Mouse (Mus musculus) heart, postnatal 10 days (tissue): ENCODE measurements around the gene Tmem231. TPM values are rescaled to one million over a fixed set of nuclear protein-coding genes. Genes with fewer than 3 reads are reported as not detected.
"Not testable (repeated sequence)": the region's sequence is repeated elsewhere in the genome, so short reads cannot be mapped to it uniquely, and the experiment has no call there.

Experiments used
- DNase-seq, 2 experiments: peaks; one replicate each; pipeline ENCODE4 v3.0.0; 2021
- intact Hi-C: fragments of 180-260 bp; cut with DNase I; formaldehyde crosslinking; loops from one replicate; pipeline ENCODE4 v1.15.1; 2025
- total RNA-seq, 2 experiments: library from RNA; stranded (reverse); gene quantifications; 2 replicates each; pipeline ENCODE4 v1.2.3; 2021

Gene Tmem231
- total RNA-seq, 2 experiments from 2014 or later, result 1.5 to 2.3 TPM

DNA sequence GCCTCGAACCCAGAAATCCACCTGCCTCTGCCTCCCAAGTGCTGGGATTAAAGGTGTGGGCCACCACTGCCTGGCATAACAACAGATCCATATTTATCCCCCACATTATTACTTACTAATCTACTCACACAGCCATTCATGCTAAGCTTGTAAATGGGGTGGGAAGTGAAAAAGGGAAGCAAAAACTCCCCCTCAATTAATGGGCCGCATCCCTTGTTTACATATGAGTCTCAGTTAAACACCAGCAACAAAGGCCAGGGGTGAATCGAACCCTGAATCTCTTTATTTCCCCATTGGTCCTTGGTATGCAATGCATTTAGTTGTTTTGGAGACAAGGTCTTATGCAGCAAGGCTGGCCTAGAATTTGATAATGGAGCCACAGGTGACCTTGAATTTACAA lies 17.2 kb upstream of the Tmem231 start:
- DNase-seq, result no peak
- intact Hi-C loops, result no loop called here

DNA sequence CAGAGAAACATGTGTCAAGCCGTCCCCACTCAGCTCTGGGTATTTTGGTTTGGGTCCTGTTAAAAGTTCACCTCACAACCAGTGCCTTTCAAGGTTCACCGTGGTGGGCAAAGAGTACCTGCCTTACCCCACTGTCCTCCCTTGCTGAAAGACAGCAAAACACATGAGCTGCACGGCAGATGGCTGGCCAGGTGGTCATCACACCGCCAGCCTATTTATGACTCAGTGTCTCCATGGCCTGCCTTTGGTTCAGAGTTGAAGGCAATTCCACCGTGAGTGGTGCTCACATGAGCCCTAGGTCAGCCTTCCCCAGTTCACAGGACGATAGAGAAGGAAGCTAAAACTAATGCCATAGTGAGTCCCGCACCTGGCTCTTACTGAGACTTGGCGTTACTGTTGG lies 14.3 kb upstream of the Tmem231 start:
- no peak for DNase-seq
- intact Hi-C loops, result no loop called here

DNA sequence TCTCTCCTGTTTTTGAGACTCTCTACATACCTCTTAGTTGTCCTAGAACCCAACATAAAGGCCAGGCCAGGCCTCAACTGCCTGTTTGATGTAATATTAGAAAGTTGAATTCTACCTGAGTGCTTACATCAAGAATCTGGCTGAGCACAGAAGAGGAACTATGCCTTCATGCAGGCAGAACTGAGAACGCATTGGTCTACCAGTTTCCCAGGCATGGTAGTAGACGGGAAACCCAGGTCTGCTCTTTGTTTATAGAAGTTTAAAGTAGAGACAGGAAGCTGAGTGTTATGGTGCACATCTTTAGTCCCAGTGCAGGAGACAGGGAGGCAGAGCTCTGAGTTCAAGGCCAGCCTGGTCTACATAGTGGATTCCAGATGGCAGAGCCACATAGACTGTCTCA lies 13.5 kb upstream of the Tmem231 start:
- DNase-seq, result no peak
- intact Hi-C loops, result no loop called here

DNA sequence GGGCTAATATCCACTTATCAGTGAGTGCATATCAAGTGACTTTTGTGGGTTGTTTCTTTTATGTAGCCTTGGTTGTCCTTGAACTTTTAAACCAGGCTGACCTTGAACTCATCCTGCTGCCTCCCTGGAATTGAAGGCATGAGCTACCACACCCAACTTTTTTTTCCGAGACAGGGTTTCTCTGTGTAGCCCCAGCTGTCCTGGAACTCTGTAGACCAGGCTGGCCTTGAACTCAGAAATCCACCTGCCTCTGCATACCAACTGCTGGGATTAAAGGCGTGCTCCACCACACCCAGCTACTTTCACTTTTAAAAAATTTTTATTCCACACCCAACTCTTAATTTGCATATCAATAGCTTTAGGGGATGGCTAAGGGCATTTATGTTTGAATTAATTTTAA lies 9.9 kb upstream of the Tmem231 start:
- intact Hi-C loops, result loop anchor here (5.0 kb wide), 1 partner anchor 49 kb away; the partner anchor contains the start of gene Adat1

DNA sequence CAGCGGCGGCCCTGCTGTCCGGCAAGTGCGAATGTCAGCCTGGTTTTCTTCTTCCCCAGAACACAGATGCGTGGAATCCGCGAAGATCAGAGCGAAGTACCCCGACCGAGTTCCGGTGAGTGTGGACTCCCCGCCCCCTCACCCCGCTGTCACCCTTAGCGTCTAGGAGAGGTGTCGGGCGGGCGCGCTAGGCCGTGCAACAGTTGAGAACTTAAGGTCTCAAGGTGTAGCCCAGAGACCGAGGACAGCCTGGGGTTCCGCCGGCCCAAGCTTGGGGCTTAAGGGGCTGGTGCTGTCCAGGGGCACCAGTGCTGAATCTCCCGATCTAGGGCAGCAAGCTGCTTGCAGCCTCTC lies 7.4 kb upstream of the Tmem231 start:
- intact Hi-C loops, result loop anchor here (5.0 kb wide), 1 partner anchor 51 kb away; the partner anchor contains the start of gene Adat1
- DNase-seq, result peak; percentile 50 to 62

More for the DNA sequence above, 9.9 kb upstream of the Tmem231 start:
- DNase-seq, result no peak

DNA sequence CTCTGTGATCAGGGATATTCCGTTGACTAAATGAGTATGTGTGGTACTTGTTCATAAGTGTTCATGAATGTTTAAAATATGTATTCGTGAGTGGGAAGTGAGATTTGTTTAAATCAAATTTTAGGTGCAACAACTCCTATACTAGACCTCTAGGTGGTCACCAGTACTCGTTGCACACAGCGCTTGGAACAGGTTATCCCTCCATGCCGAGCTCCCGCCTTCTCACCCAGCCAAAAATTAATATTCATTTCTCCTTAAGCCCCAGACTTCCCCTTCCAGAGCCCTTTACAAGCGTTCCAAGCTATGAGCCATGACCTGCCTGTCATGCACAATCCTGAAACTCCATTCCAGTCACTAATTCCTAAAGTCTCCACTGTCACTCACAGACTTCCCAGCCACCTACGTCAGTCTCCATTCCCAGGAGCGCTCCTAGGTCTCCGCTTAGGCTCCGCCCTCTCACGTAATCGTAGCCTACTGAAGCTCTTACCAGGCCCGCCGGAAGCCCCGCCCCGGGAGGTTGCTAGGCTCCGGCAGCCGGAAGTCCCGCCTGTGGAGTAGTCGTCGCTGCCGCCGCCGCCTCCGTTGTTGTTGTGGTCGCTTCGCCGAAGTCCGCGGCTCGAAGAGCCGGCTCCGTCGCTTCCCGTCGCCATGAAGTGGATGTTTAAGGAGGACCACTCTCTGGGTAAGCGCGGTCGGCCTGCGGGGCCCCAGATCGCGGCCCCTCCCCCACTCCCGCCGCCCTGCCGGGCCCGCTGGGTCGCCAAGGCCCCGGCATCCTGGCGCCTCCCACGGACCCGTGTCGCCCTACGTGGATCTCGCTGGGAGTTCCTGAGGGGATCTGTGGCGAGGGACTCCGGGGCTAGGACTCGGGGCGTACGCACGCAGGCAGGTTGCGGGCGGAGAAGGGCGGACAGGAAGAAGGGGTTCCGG lies 6.8 kb upstream of the Tmem231 start, which contains the start of gene Gabarapl2:
Gabarapl2 (plus strand) TSS at position 533 of the 930 bp plus-strand sequence.
- intact Hi-C loops, result loop anchor here (5.0 kb wide), 1 partner anchor 52 kb away; the partner anchor contains the start of gene Adat1
- DNase-seq, result peak; percentile 98 to 99

DNA sequence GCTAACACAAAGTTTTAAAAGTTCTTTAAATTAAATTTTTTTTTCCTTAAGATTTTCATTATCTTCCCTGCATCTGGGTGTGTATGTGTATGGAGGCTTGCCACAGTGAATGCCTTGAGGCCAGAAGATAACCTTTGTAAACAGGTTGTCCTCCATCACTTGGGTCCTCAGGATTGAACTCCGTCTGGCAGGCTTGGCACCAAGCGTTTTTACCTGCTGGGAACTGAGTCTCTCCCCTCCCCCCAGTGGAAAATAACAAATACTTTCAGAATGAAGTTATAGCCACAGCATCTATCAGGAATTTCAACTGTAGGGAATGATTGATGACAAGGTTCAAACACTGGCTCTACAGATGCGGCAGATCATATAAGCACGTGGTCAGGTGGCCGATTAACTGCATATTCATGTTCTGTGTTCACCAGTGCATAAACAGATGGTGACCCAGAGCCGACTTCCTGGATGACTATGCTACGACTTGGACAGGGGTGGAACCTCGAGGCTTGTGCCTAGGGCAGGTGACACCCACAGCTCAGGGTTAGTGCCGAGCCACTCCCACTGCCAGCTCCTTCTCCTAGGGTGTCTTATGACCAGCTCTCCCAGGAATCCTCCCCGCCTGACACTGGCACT lies 5.9 kb upstream of the Tmem231 start:
- intact Hi-C loops, result loop anchor here (5.0 kb wide), 1 partner anchor 53 kb away; the partner anchor contains the start of gene Adat1
- peak; percentile 46 to 50 for DNase-seq

DNA sequence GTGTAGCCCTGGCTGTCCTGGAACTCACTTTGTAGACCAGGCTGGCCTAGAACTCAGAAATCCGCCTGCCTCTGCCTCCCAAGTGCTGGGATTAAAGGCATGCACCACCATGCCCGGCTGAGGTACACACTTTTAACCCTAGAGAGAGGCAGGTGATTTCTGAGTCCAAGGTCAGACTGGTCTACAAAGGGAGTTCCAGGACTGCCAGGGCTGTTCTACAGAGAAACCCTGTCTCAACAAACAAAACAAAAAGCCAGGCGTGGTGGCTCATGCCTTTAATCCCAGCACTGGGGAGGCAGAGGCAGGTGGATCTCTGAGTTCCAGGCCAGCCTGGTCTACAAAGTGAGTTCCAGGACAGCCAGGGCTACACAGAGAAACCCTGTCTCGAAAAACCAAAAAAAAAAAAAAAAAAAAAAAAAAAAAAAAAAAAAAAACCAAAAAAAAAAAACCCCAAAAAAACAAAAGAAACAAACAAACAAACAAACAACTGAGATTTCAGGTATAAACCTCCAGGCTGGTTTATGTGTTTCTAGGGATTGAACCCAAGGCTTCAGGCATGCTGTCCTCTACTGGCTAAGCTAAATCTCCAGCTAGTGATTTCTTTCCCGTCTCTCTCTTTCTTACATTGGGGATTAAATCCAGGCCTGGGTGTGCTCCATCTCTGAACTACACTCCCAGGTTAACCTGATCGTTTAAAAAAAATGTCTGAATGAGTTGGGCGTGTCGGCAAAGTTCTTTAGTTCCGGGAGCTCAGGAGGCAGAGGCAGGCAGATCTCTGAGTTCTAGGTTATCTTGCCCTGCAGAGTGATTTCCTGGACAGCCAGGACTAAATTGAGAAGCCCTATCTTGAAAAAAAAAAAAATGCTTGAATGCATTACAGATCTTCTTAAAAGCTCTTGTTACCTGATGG lies 4.7 kb upstream of the Tmem231 start:
- intact Hi-C loops, DNase-seq: not testable (repeated sequence)

DNA sequence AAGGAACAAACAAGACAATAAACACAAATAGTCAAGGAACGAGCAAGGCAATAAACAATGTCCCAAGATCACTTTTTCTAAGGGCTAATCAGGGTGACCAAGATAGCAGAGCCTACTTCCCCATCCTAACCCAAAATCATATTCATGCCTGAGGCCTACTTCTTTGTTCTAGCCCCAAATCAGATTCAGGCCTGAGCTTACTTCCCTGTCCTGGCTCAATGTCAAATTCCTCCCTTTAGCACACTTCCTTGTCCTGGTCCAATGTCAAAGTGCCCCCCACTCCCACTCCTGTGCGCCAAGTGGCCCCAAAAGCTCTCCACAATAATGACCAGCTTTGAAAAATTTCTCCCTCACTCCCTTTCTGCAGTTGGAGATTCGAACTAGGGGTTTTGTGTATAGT lies 3.5 kb upstream of the Tmem231 start:
- DNase-seq, result no peak
- intact Hi-C loops, result no loop called here

DNA sequence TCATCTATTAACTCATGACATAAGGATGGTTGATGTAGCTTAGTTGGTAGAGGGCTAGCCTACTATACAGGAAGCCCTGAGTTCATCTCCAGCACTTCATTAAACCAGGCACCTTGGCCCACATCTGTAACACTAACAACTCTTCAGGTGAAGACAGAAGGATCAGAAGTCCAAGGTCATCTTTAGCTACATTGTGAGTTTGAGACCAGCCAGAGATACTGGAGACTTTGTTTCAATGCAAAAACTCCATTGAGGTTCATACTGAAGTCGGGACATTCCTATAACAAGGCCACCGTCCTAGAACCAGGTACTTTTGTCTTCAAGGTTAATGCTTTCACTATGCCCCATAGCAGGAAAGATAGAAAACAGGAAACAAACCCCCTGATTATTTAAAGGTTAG lies 520 bp upstream of the Tmem231 start:
- DNase-seq, result no peak
- intact Hi-C loops, result loop anchor here (5.0 kb wide), 1 partner anchor 53 kb away; no protein-coding TSS in a partner anchor

DNA sequence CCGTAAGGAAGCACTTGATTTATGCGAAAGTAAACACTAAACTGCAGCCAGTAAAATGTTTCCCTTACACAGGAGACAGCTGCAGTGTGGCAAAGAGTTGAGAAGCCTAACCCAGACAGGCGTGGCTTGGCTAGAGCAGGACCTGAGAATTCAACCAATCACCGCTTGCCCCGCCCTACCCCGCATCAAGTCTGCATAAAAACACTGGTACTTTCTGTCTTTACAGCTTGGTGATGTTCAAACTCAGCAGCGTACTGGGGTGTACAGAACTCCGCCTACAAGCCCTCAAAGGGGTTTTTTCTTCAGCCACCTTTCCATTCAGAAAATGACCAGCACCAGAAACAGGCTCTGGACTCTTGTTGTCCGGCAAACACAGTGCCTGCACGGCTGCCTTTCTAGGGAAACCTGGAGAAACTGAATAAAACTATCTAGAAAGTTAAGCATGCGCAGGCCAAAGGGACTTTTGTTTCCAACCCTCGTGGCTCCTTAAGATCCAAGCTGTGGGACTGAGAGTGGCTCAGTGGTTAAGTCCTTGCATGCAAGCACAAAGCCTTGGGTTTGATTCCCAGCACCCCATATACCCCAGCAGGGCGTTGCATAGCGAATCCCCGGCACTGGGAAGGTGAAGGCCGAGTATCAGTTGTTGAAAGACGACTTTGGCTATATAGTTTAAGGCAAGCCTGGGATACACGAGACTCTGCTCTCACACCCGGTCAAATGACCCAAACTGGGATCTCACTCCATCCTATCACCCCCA lies 923 bp downstream of the Tmem231 start:
- peak; percentile 60 to 64 for DNase-seq
- intact Hi-C loops, result loop anchor here (5.0 kb wide), 1 partner anchor 55 kb away; no protein-coding TSS in a partner anchor

DNA sequence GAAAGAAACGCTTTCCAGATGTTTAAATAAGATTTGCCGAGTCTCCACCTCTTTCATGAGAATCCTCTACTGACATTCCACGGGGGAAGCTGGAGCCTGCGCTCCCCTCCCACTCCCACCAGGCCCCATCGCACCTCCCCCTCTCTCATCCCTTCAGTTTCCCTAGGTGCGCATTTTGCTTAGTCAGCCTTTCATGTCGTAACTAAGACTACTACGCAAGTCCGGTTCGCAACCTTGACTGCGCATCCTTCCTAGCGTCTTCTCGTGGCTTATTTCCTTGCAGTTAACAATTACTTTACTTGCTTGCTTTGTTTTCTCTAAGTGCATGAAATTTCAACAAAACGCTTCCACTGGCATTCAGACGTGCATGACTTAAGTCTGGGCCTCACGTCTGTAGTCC lies 2.0 kb downstream of the Tmem231 start:
- intact Hi-C loops, result loop anchor here (5.0 kb wide), 1 partner anchor 56 kb away; no protein-coding TSS in a partner anchor
- no peak for DNase-seq

DNA sequence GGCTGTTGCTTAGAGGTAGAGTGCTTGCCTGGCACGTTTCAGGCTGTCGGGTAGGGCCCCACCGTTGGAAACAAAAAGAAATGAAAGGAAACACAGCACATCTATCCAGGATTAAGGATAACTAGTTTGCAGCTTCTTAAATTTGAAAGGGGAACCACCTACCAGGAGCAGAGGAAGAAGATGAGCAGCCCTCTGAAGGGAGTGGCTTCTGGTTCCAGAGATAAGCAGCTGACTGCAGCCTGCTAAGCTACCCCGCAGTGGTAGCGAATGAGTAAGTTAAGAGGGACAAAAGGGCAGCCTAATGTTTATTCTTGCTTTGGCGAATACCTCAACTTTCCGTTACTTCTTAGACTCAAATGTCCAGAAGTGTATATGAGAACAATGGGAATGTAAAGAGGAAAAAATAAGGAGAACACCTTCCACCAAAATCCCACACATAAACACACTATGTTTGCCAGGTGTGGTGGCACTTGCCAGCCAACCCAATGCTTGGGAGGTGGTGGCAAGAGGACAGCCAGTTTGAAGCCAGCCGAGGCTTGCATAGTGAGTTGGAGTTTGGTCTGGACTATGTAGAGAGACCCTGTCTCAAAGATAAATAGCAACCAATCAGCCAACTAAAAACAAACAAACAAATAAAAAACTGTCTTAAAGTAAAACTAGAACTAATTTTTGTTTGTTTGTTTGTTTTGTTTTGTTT lies 3.9 kb downstream of the Tmem231 start:
- DNase-seq, result no peak
- intact Hi-C loops, result loop anchor here (5.0 kb wide), 1 partner anchor 58 kb away; no protein-coding TSS in a partner anchor

DNA sequence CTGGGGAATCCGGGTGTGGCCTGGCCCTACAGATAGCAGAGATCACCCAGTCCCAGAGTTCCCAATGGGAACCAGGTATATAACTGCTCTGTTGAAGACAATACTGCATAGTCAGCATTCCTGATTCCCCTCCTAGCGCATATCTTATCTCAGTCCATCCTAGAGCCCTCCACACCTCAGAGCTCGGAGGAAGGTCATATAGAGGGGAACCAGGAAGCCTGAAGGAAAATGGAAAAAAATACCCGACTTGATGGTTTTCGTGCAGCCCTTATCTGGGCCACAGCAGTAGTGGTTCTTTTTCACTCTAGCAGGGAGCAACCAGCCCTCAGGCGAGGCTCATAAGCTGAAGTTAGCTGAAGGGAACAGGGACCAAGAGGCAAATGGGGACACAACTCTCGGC lies 8.7 kb downstream of the Tmem231 start:
- intact Hi-C loops, result no loop called here

DNA sequence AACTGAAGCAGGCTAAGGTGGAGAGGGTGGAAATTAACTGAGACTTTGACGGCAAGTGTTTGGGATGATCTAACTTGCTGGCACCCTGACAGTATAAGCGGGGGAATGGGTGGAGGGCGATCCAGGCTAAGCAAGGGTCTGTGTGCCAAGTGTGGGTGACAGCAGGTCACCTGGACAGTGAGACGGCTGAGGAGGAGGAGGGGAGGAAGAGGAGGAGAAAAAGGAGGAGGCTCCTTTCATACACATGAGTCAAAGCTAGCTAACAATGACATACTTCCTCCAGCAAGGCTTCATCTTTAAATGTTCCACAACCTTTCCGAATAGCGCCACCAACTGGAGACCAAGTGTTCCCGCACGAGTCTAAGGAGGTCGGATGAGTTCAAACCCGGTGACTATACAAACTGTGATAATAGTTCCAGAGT lies 10.3 kb downstream of the Tmem231 start:
- intact Hi-C loops, result loop anchor here (2.0 kb wide), 1 partner anchor 43 kb away; no protein-coding TSS in a partner anchor
- DNase-seq, result peak; percentile 62 to 79

More for the DNA sequence above, 8.7 kb downstream of the Tmem231 start:
- DNase-seq, result no peak

DNA sequence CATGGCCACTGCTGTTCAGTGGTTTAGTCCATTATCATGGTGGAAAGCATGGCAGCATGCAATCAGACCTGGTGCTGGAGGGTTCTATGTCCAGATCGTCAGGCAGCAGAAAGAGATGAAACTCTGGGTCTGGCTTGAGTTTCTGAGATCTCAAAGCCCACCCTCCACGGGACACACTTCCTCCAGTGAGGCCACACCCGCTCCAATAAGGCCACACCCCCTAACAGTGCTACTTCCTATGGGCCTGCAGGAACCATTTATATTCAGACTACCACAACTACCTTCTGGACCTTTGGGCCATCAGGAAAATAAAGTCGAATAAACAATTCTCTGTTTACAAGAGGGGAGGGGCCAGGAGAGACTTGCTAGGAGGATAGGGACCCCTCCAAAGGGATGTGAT lies 12.7 kb downstream of the Tmem231 start:
- no peak for DNase-seq
- intact Hi-C loops, result no loop called here

DNA sequence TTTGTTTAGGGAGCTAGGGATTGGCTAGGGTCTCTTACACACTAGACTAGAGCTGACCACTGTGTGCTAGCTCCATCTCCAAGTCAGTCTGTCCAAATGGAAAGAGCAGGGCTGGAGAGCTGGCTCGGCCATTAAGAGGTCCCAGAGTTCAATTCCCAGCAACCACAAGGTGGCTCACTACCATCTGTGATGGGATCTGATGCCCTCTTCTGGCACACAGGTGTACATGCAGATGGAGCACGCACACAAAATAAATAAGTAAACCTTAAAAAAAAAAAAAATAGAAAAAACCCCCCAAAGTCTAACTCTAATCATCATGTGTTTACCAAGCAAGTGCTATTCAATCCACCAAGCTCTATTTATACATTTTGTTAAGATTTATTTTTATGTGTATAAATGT lies 14.0 kb downstream of the Tmem231 start:
- DNase-seq, result no peak
- intact Hi-C loops, result no loop called here

DNA sequence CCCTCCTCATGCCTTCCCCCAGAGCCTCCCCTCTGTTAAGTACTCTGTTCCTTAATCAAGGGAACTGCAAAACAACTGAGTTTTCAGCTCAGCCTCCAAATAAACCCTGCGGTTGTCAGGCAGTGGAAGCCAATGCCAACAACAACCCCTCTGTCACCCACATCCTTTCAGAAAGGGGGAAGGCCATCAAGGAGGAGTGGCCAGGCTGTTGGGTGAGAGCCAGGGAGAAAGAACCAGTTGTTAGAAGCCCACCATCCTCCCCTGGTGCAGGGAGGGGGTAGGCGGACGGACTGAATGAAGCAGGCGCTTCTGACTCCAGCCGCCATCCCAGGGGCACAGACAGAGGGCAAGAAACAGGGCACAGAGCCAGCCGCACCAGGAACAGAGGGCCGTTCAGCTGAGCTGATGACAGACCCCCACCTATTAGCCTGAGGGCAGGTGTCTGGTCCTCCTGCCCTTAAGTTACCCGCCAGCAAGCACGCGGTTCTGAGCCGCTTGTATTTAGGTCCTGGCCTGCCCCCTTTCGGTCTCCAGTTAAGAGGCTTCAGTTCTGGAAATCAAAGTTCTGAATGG lies 20.7 kb downstream of the Tmem231 start:
- intact Hi-C loops, result no loop called here
- DNase-seq, result no peak

DNA sequence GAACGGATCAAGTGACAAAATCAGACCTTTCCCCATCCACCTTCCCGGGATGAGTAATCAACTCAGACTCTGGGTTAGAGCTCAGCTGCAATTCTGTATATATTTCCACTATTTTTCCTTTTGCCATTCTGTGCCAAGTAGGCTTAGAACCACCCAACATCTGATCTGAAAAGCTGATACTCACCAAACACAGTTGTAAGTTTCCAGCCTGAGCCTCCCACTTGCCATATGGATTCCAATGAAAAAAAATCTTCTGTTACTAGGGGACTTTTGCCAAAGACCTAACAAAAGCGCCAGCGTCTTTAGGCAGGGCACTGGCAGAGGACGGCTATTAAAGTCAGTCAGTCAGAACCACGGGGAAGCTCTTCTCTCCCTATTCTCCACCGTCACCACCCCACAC lies 22.1 kb downstream of the Tmem231 start:
- intact Hi-C loops, result no loop called here
- no peak for DNase-seq
